Mouse (Mus musculus) T-helper 2 cell (primary cell): ENCODE results near the gene Btd.

ENCODE experiments used
- in situ Hi-C: fragments of 300-600 bp; cut with MboI, MseI; formaldehyde crosslinking; loops from one replicate; pipeline ENCODE4 v1.15.1; 2025; ENCODE audit warnings: high pct_unique_total_duplicates

Btd gene

DNA sequence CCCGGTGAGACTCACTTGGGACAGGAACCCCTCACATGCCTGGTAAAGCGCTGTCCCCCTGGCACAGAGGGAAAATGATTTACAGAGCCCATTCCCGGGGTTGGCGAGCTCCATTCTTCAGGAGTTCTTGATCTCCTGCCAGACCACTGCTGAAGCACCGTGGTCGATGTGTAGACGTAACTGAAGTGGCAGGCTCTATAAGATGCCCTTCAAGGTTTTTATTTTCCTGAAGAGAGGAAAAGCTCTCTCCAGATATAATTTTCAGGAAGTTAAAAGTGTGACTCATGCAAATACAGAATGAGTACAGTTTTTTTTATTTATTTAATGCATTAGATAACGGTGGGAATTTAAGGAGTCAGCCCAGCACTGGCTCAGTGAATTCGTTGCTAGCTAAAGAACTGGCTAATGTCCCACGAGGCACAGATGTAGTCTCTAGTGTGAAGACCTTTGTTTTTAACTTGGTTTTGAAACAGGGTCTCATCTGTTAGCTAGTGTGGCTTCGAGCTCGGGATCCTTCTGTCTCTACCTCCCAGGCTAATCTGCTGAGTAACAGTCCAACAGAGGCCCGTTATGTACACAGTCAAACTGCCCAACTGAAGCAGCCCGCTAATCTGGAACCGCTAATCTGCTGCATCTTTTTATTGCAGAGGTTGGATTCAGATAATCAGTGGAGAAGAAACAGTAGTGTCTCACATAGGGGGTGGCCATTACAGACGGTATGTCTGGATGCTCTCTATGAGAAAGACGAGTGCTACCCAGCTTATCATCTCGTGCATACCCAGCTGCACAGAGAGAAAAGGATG, 23.5 kb downstream of the Btd start:
- in situ Hi-C loops = loop anchor here (10.0 kb wide), 1 partner anchor 420 kb away; the partner anchor contains the start of genes Dph3 and Oxnad1

- in situ Hi-C loops = loop anchor here (10.0 kb wide), 1 partner anchor 420 kb away; the partner anchor contains the start of genes Dph3 and Oxnad1
Measured at GRCm38 (mm10) chr14:31664903-31665565, 24.2 kb downstream of the Btd start.

GRCm38 (mm10) chr14:31665566-31665940, 24.7 kb downstream of the Btd start:
- in situ Hi-C loops = loop anchor here (10.0 kb wide), 1 partner anchor 419 kb away; the partner anchor contains the start of genes Dph3 and Oxnad1

- in situ Hi-C loops = loop anchor here (10.0 kb wide), 1 partner anchor 418 kb away; the partner anchor contains the start of genes Dph3 and Oxnad1
Measured at GRCm38 (mm10) chr14:31666931-31667705, 26.3 kb downstream of the Btd start.

DNA sequence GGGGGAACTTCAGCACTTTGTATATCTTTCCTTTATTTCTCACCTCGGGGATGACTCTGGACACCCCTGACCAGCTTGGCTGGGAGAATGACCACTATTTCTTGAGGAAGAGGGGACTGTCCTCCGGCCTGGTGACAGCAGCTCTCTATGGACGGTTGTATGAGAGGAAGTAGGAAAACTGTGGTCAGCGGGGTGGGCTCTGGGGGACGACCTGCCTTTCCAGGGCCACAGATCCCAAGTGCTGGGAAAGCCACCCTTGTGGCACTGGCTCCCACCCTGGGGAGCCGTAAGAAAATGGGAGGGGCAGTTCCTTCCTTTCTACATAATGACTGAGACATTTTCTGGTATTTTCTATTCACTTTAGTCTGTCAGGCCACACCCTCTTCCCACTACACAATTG, 26.9 kb downstream of the Btd start:
- in situ Hi-C loops = loop anchor here (10.0 kb wide), 1 partner anchor 417 kb away; the partner anchor contains the start of genes Dph3 and Oxnad1

DNA sequence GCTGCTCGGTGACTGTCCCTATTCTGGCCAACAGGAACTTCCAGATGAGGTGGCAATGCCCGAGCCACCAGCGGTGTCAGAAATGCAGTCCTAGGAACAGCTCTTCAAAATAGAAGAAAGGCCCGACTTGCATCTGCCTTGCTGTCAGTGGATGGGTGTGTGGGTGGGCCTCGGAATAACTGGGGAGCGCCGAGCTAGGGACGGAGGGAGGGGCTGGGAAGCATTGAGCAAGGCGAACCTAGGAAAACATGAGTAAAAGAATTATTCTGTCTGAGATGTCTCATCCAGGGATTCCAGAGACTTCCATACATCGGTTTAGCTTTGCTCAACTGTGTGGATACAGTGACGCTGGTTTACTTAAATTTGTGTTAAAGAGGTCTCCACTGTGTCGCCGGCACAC, 27.5 kb downstream of the Btd start:
- in situ Hi-C loops = loop anchor here (10.0 kb wide), 1 partner anchor 416 kb away; the partner anchor contains the start of genes Dph3 and Oxnad1

GRCm38 (mm10) chr14:31669161-31669611, 28.4 kb downstream of the Btd start:
- in situ Hi-C loops = loop anchor here (10.0 kb wide), 1 partner anchor 416 kb away; the partner anchor contains the start of genes Dph3 and Oxnad1

DNA sequence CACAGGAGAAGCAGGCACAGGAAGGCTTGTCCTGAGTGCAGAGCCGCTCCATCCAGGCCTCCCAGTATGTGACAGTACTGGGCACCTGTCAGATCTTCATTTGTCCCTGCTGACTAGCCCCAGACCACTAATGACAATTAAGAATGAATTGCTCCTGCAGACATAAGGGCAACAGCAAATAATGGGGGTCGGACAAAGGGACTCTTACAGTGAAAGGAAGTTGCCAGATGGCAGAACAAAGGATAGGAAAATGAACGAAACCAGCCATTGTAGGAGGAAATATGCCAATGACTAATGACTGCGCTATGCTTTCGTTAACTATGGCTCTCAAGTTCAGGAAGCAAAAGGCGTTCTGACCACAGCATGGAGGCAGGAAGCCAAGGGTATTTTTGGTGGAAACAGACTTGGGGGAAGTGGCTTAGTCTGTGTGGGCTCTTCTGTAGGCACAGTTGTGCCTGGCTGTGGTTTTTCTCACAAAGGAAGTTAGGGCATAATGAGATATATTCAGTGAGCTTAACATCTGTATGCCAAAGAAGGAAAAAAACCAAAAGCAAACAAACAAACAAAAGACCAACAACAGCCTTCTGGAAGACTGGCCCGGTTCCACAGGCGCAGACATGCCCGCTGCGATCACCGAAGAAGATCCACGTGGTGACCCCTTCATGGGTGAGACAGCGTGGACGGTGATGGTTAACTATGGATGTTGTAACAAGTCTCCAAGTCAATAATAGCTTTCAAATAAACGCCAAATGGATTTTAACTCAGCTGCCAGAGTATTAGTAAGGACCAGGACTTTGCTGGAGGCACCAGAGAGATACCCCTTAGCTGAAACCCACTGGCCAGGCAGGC, 29.0 kb downstream of the Btd start:
- in situ Hi-C loops = loop anchor here (10.0 kb wide), 1 partner anchor 415 kb away; the partner anchor contains the start of genes Dph3 and Oxnad1

DNA sequence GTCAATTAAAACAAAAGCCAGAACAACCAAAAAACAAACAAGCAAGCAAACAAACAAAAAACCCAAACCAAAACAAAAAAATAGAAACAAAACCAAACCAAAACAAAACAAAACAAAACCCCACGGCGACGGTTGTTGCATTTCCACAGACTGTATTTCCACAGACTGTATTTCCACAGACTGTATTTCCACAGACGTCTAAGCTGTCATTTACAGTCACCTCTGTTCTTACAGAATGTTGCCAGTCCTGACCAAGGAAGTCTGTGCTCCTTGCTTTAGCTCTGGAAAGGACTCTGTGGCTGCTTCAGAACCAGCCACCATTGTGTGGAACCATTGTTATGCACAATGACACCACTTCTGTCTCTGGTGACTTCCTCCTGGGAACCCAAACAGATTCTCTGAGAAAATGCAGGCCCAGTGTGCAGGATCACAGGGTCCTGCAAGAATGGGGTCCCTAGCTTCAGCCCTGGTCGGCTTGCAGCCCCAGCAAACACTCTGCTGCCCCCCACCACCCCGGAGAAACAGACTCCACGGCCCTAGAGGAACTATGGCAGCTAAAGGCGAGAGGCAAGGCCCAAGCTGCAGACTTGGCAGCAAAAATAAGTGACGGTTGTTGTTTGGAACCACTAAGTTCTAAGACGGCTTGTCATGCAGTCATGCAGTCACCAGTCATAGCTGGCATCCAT, 30.9 kb downstream of the Btd start:
- in situ Hi-C loops = no loop called here

- in situ Hi-C loops = no loop called here
Measured at GRCm38 (mm10) chr14:31680656-31681055, 39.8 kb downstream of the Btd start.

- in situ Hi-C loops = no loop called here
Measured at GRCm38 (mm10) chr14:31681291-31681690, 40.5 kb downstream of the Btd start.

- in situ Hi-C loops = no loop called here
Measured at GRCm38 (mm10) chr14:31681931-31682555, 41.2 kb downstream of the Btd start.

DNA sequence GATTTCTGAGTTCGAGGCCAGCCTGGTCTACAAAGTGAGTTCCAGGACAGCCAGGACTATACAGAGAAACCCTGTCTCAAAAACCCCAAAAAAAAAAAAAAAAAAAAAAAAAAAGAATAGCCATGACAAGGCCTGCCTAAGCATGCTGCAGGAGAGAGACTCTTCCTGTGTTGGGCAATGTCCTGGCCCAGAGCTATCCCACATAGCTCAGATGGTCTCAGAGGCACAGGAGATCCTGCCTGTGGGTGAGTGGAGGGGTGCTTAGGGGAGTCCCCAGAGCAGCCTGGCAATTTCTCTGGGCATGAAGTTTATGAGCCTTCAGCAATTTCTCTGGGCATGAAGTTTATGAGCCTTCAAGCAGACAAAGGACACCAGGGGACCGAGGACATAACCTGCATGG, 42.8 kb downstream of the Btd start:
- in situ Hi-C loops = no loop called here

- in situ Hi-C loops = no loop called here
Measured at GRCm38 (mm10) chr14:31684343-31685040, 43.7 kb downstream of the Btd start.

DNA sequence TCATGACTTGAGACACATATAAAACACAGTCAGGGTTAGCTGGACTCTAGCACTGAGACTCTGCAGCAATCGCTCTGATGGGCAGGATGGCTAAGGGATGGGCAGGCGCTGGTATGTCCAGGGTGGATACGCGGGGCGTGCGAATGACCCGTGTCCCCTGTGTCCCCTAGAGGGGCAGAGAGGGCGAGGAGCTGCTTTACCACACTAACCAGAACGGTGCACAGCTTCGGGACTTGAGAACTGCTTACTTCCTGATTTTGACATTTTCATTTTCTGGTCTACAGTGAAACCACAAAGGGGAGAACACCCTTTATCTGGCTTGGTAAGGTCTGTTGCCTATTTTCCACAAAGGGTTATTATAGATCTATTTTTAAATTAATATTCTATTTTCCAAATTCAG, 44.9 kb downstream of the Btd start:
- in situ Hi-C loops = no loop called here

GRCm38 (mm10) chr14:31686231-31686630, 45.4 kb downstream of the Btd start:
- in situ Hi-C loops = no loop called here

GRCm38 (mm10) chr14:31692536-31692935, 51.7 kb downstream of the Btd start:
- in situ Hi-C loops = no loop called here

- in situ Hi-C loops = no loop called here
Measured at GRCm38 (mm10) chr14:31696206-31696984, 55.6 kb downstream of the Btd start.
